Mouse (Mus musculus) forebrain, embryonic 11.5 days (tissue): ENCODE results near the gene Ppfia4. TPM values are rescaled to one million over a fixed set of nuclear protein-coding genes. Genes with fewer than 3 reads are reported as not detected.

Experiments
- ATAC-seq: fragments of 200-750 bp; cut with Nextera tagmentation; replicated peaks from 2 replicates; pipeline ENCODE4 v1.8.0; 2017; ENCODE audit warnings: moderate TSS enrichment; ENCODE audit not compliant: low FRiP score
- DNase-seq: peaks from one replicate; pipeline ENCODE4 v3.0.0-alpha.2; 2017; ENCODE audit warnings: low spot score
- H3K27ac ChIP-seq: fragments of 300-500 bp; sonication (generic); 2 replicates; pipeline ENCODE4 v1.5.1; 2014; ENCODE audit warnings: low read depth, low read length
- H3K27me3 ChIP-seq: fragments of 300-500 bp; sonication (generic); 2 replicates; pipeline ENCODE4 v1.6.1; 2014; ENCODE audit warnings: mild to moderate bottlenecking, low read length, mixed read lengths; ENCODE audit not compliant: control insufficient read depth, insufficient read depth
- H3K36me3 ChIP-seq: fragments of 300-500 bp; sonication (generic); 2 replicates; pipeline ENCODE4 v1.6.1; 2014; ENCODE audit warnings: mild to moderate bottlenecking, low read length, moderate library complexity, mixed read lengths; ENCODE audit not compliant: control insufficient read depth, insufficient read depth
- H3K4me1 ChIP-seq: fragments of 300-500 bp; sonication (generic); replicated peaks from 2 replicates; pipeline ENCODE4 v1.6.1; 2014; ENCODE audit warnings: low read length, mixed read lengths; ENCODE audit not compliant: control insufficient read depth, insufficient read depth
- H3K4me2 ChIP-seq: fragments of 300-500 bp; sonication (generic); 2 replicates; pipeline ENCODE4 v1.6.1; 2014; ENCODE audit warnings: low read depth, mild to moderate bottlenecking, low read length, moderate library complexity, mixed read lengths; ENCODE audit not compliant: severe bottlenecking
- H3K4me3 ChIP-seq: fragments of 300-500 bp; sonication (generic); 2 replicates; pipeline ENCODE4 v1.5.1; 2014; ENCODE audit warnings: low read depth, low read length
- H3K9ac ChIP-seq: fragments of 300-500 bp; sonication (generic); 2 replicates; pipeline ENCODE4 v1.6.1; 2014; ENCODE audit warnings: low read length
- H3K9me3 ChIP-seq: fragments of 300-500 bp; sonication (generic); 2 replicates; pipeline ENCODE4 v1.6.1; 2016; ENCODE audit warnings: low read length, mixed read lengths; ENCODE audit not compliant: control insufficient read depth
- WGBS: fragments of 180-500 bp; shearing (Covaris S2); extraction: QIAGEN DNeasy Blood & Tissue Kit; methylation state at CpG from one replicate; pipeline ENCODE4 v1.1.7; 2014; 5-methylcytosine and 5-hydroxymethylcytosine counted together
- polyA plus RNA-seq: library from polyadenylated mRNA; unstranded; fragments of >200 nt; fragmentation: Nextera tagmentation; extraction: Ambion mirVana; gene quantifications from 2 replicates; pipeline ENCODE4 v1.2.1, GENCODE M21; 2014

The Ppfia4 gene
- polyA plus RNA-seq, 1 experiment from 2014 or later = 2.5 TPM

- H3K4me3 ChIP-seq = peak overlapping the region; percentile 60
- H3K4me1 ChIP-seq = peaks cover 10% of the 10 kb centered on the region
- H3K36me3 ChIP-seq = no peaks in the 10 kb centered on the region
- H3K27ac ChIP-seq = no peak overlapping the region
- H3K9ac ChIP-seq = peak overlapping the region; percentile 69
- peaks cover 24% of the 10 kb centered on the region; the same call in 1 of the 2 replicates for H3K27me3 ChIP-seq
- peak; percentile 58; the same call in 1 of the 2 replicates for ATAC-seq
- H3K4me2 ChIP-seq = peak overlapping the region; percentile 96
- peak; percentile 77 for DNase-seq
- H3K9me3 ChIP-seq = no peaks in the 10 kb centered on the region
- WGBS = 2% methylated on average over 59 of the region's 59 CpGs
Measured at GRCm38 (mm10) chr1:134298636-134299411, 33.9 kb downstream of the Ppfia4 start.

- Histone ChIP-seq H3K4me1 (peaks cover 5% of the 10 kb centered on the region; the same call in 1 of the 2 replicates), H3K4me3 (no peak overlapping the region), H3K9me3 (no peaks in the 10 kb centered on the region), H3K36me3 (no peaks in the 10 kb centered on the region), H3K4me2 (no peak overlapping the region), H3K27me3 (peaks cover 24% of the 10 kb centered on the region; the same call in 1 of the 2 replicates), H3K27ac (no peak overlapping the region), H3K9ac (no peak overlapping the region)
- 88% methylated on average over 8 of the region's 8 CpGs for WGBS
- ATAC-seq (no peak), DNase-seq (no peak)
Measured at GRCm38 (mm10) chr1:134297265-134297664, 35.5 kb downstream of the Ppfia4 start.

- no peaks in the 10 kb centered on the region for H3K9me3 ChIP-seq
- H3K36me3 ChIP-seq = no peaks in the 10 kb centered on the region
- no peak overlapping the region for H3K4me3 ChIP-seq
- WGBS = 80% methylated on average over 3 of the region's 3 CpGs
- DNase-seq (no peak), ATAC-seq (no peak)
- peaks cover 5% of the 10 kb centered on the region; the same call in 1 of the 2 replicates for H3K4me1 ChIP-seq
- peaks cover 14% of the 10 kb centered on the region; the same call in 1 of the 2 replicates for H3K27me3 ChIP-seq
- no peak overlapping the region for H3K4me2 ChIP-seq
- no peak overlapping the region for H3K27ac ChIP-seq
- H3K9ac ChIP-seq = no peak overlapping the region
Measured at GRCm38 (mm10) chr1:134293738-134294604, 38.8 kb downstream of the Ppfia4 start.

GRCm38 (mm10) chr1:134293276-134293675, 39.5 kb downstream of the Ppfia4 start:
- Histone ChIP-seq H3K4me3 (no peak overlapping the region), H3K27ac (no peak overlapping the region), H3K27me3 (peaks cover 7% of the 10 kb centered on the region; the same call in 1 of the 2 replicates), H3K9me3 (no peaks in the 10 kb centered on the region), H3K4me2 (no peak overlapping the region), H3K9ac (no peak overlapping the region), H3K36me3 (no peaks in the 10 kb centered on the region), H3K4me1 (peaks cover under 1% of the 10 kb centered on the region; the same call in 1 of the 2 replicates)
- 85% methylated on average over 7 of the region's 7 CpGs for WGBS
- ATAC-seq = no peak
- DNase-seq = no peak

- no peak overlapping the region for H3K27ac ChIP-seq
- no peak for DNase-seq
- H3K9me3 ChIP-seq = no peaks in the 10 kb centered on the region
- no peak overlapping the region for H3K9ac ChIP-seq
- H3K27me3 ChIP-seq = peaks cover 1% of the 10 kb centered on the region; the same call in 1 of the 2 replicates
- no peaks in the 10 kb centered on the region for H3K36me3 ChIP-seq
- 54% methylated on average over 9 of the region's 9 CpGs for WGBS
- no peak overlapping the region for H3K4me3 ChIP-seq
- no peak for ATAC-seq
- no peak overlapping the region for H3K4me2 ChIP-seq
- H3K4me1 ChIP-seq = no peaks in the 10 kb centered on the region
Measured at GRCm38 (mm10) chr1:134292601-134293000, 40.1 kb downstream of the Ppfia4 start.

GRCm38 (mm10) chr1:134292073-134292472, 40.7 kb downstream of the Ppfia4 start:
- ATAC-seq (no peak), DNase-seq (peak; percentile 58)
- no peaks in the 10 kb centered on the region for H3K9me3 ChIP-seq
- H3K4me2 ChIP-seq = no peak overlapping the region
- no peak overlapping the region for H3K27ac ChIP-seq
- no peak overlapping the region for H3K9ac ChIP-seq
- H3K4me1 ChIP-seq = no peaks in the 10 kb centered on the region
- no peaks in the 10 kb centered on the region for H3K36me3 ChIP-seq
- WGBS = 21% methylated on average over 5 of the region's 5 CpGs
- no peak overlapping the region for H3K4me3 ChIP-seq
- H3K27me3 ChIP-seq = no peaks in the 10 kb centered on the region

- no peak for DNase-seq
- H3K4me1 ChIP-seq = no peaks in the 10 kb centered on the region
- H3K9ac ChIP-seq = no peak overlapping the region
- no peaks in the 10 kb centered on the region for H3K27me3 ChIP-seq
- no peak for ATAC-seq
- WGBS = 76% methylated on average over 8 of the region's 8 CpGs
- no peaks in the 10 kb centered on the region for H3K9me3 ChIP-seq
- H3K4me3 ChIP-seq = no peak overlapping the region
- no peak overlapping the region for H3K27ac ChIP-seq
- no peak overlapping the region for H3K4me2 ChIP-seq
- H3K36me3 ChIP-seq = no peaks in the 10 kb centered on the region
Measured at GRCm38 (mm10) chr1:134291555-134291954, 41.2 kb downstream of the Ppfia4 start.

GRCm38 (mm10) chr1:134290909-134291308, 41.8 kb downstream of the Ppfia4 start:
- DNase-seq (no peak), ATAC-seq (no peak)
- Histone ChIP-seq H3K36me3 (no peaks in the 10 kb centered on the region), H3K27me3 (no peaks in the 10 kb centered on the region), H3K4me2 (no peak overlapping the region), H3K9ac (no peak overlapping the region), H3K4me1 (no peaks in the 10 kb centered on the region), H3K27ac (no peak overlapping the region), H3K4me3 (no peak overlapping the region), H3K9me3 (no peaks in the 10 kb centered on the region)
- 62% methylated on average over 5 of the region's 5 CpGs for WGBS
